ENCODE assay signal across 10 mouse cellular contexts in the genomic region with DNA sequence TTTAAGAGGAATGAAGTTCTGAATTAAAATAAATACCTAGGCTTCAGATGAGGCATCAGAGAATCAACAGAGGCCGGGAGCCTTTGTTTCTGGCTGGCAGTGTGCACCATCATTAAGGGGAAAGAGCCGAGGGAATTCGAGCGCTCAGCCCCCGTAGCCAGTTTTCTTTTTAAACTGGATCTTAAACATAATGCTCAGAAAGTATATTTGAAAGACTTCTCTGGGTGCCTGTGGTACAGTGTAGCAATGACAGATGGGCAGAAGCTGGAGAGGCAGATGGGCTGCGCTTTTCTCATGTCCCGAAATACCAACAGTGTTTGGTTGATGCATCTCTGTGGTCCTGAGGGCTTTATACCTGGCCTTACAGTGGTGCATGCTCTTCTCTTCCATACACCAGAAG.
DNase-seq lines count a peak whose midpoint lies in the region; ATAC-seq lines count a peak whose summit lies in the region.
"Had no signal": no experiment of that assay in that cellular context is flagged by ENCODE, and none has a peak within 500 bp of the region (broad histone marks: within the 10 kb centered on the region; RNA-seq: fewer than 3 reads in every experiment).

No protein-coding gene starts in this region.

- ATAC-seq in embryonic facial prominence, embryonic 14.5 days (ENCODE audit: low read depth): no peak

- H3K27me3 ChIP-seq in embryonic facial prominence, embryonic 14.5 days (replicated peaks; ENCODE audit: control insufficient read depth, insufficient read depth, low read length): no peaks in the 10 kb centered on the region
- H3K27me3 ChIP-seq: limb, embryonic 13.5 days; megakaryocyte, embryonic 14.5 days had no signal

- no peak overlapping the region for H3K9ac ChIP-seq in embryonic facial prominence, embryonic 14.5 days (ENCODE audit: low read depth, low read length)
- H3K9ac ChIP-seq: limb, embryonic 13.5 days had no signal

- no peak overlapping the region for H3K4me3 ChIP-seq in embryonic facial prominence, embryonic 14.5 days (ENCODE audit: low read depth, low read length)
- H3K4me3 ChIP-seq: erythroblast, embryonic 14.5 days; limb, embryonic 13.5 days; megakaryocyte, embryonic 14.5 days had no signal

- no peaks in the 10 kb centered on the region for H3K36me3 ChIP-seq in embryonic facial prominence, embryonic 14.5 days (ENCODE audit: control insufficient read depth, insufficient read depth, low read length)
- H3K36me3 ChIP-seq: limb, embryonic 13.5 days had no signal

- no peak for DNase-seq in embryonic facial prominence, embryonic 14.5 days (ENCODE audit: low spot score)
- DNase-seq in frontal cortex, postnatal 25 days (ENCODE audit: low spot score in 2 of 2): peak; percentile 11 to 24
- DNase-seq in left cerebral cortex, adult 8-10 months (ENCODE audit: low spot score in 2 of 2): peak; percentile 8 to 40
- DNase-seq in right cerebral cortex, adult 2 months (ENCODE audit: low spot score in 2 of 2): peak; percentile 60 to 64
- DNase-seq in urinary bladder, adult 2 months (ENCODE audit: low spot score): no peak
- no peak for DNase-seq in thymus, postnatal 0 days (ENCODE audit: low spot score)
- no peak for DNase-seq in ovary, postnatal 14 days (ENCODE audit: low spot score)

- peak overlapping the region; percentile 16; the same call in 1 of the 2 replicates for H3K27ac ChIP-seq in embryonic facial prominence, embryonic 14.5 days (replicated peaks; ENCODE audit: low read depth, low read length)
- H3K27ac ChIP-seq: limb, embryonic 13.5 days had no signal

- peaks cover 10% of the 10 kb centered on the region for H3K9me3 ChIP-seq in embryonic facial prominence, embryonic 14.5 days (ENCODE audit: control insufficient read depth, low read length)

- H3K4me1 ChIP-seq in embryonic facial prominence, embryonic 14.5 days (ENCODE audit: control insufficient read depth, insufficient read depth, low read length): no peaks in the 10 kb centered on the region
- H3K4me1 ChIP-seq: megakaryocyte, embryonic 14.5 days had no signal

- peak overlapping the region; percentile 27; the same call in 1 of the 2 replicates for H3K4me2 ChIP-seq in embryonic facial prominence, embryonic 14.5 days (ENCODE audit: low read depth, low read length)
- H3K4me2 ChIP-seq: limb, embryonic 13.5 days had no signal

- 46% methylated on average over 7 of the region's 7 CpGs for WGBS in embryonic facial prominence, embryonic 14.5 days

Comparison
In these comparisons a context has a peak if more than half of its experiments do, and no peak if none do; other contexts are left out.
1. DNase-seq: peak in frontal cortex, postnatal 25 days (2 of 2), left cerebral cortex, adult 8-10 months (2 of 2) and right cerebral cortex, adult 2 months (2 of 2); none in embryonic facial prominence, embryonic 14.5 days (single experiment), urinary bladder, adult 2 months (single experiment), thymus, postnatal 0 days (single experiment) and ovary, postnatal 14 days (single experiment).